Comparison of ENCODE assay signal across 20 mouse cellular contexts in the genomic region with DNA sequence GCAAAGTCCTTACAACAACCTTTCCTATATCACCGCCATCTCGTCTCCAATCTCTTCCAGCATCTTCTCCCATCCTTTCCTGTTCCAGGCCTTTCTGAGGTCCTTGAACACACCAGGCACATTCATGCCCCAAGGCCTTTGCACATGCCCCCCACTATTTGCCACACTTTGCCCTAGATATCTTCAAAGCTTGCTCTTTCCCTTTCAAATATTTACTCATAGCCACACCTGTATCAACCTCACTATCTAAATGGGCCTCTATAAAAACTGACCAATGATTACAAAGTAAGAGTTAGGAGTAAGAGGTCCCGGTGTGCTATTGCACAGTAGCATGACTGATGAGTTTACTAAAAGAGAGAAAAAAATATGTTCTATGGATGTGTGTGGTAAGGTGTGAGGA.
"Had no signal": no experiment of that assay in that cellular context is flagged by ENCODE, and none has a peak within 500 bp of the region (broad histone marks: within the 10 kb centered on the region; RNA-seq: fewer than 3 reads in every experiment).

No protein-coding gene starts in this region.

- H3K4me2 ChIP-seq: hindbrain, embryonic 15.5 days; limb, embryonic 13.5 days; lung, embryonic 14.5 days; midbrain, embryonic 12.5 days; midbrain, embryonic 15.5 days; neural tube, embryonic 12.5 days; neural tube, embryonic 15.5 days had no signal

- H3K27ac ChIP-seq: hindbrain, embryonic 15.5 days; kidney, postnatal 0 days; limb, embryonic 10.5 days; limb, embryonic 13.5 days; liver, embryonic 14.5 days; macrophage; midbrain, embryonic 12.5 days; midbrain, embryonic 15.5 days; neural tube, embryonic 12.5 days; neural tube, embryonic 15.5 days had no signal

- H3K9ac ChIP-seq: hindbrain, embryonic 15.5 days; limb, embryonic 13.5 days; liver, embryonic 14.5 days; liver, postnatal 0 days; lung, embryonic 14.5 days; midbrain, embryonic 12.5 days; midbrain, embryonic 15.5 days; neural tube, embryonic 12.5 days; neural tube, embryonic 15.5 days had no signal

- H3K27me3 ChIP-seq: hindbrain, embryonic 15.5 days; limb, embryonic 13.5 days; midbrain, embryonic 12.5 days; midbrain, embryonic 15.5 days; neural tube, embryonic 12.5 days; neural tube, embryonic 15.5 days had no signal

- H3K4me1 ChIP-seq: hindbrain, embryonic 15.5 days; limb, embryonic 10.5 days; limb, embryonic 13.5 days; midbrain, embryonic 12.5 days; midbrain, embryonic 15.5 days; neural tube, embryonic 12.5 days; neural tube, embryonic 15.5 days had no signal

- H3K36me3 ChIP-seq: hindbrain, embryonic 15.5 days; limb, embryonic 10.5 days; limb, embryonic 13.5 days; midbrain, embryonic 12.5 days; midbrain, embryonic 15.5 days; neural tube, embryonic 12.5 days; neural tube, embryonic 15.5 days had no signal

- ATAC-seq: liver, postnatal 0 days; lung, postnatal 0 days; midbrain, embryonic 15.5 days had no signal

- H3K4me3 ChIP-seq: hindbrain, embryonic 15.5 days; limb, embryonic 10.5 days; limb, embryonic 13.5 days; midbrain, embryonic 12.5 days; midbrain, embryonic 15.5 days; neural tube, embryonic 12.5 days; neural tube, embryonic 15.5 days had no signal

- DNase-seq: liver; liver, postnatal 0 days; lung, embryonic 14.5 days; right cerebral cortex, adult 18-20 months; right cerebral cortex, postnatal 14 days; right cerebral cortex, postnatal 4 days; spleen, adult 18-20 months; thymus, adult 18-20 months; thymus, postnatal 4 days had no signal

- H3K9me3 ChIP-seq: hindbrain, embryonic 15.5 days; limb, embryonic 10.5 days; limb, embryonic 13.5 days; midbrain, embryonic 12.5 days; midbrain, embryonic 15.5 days; neural tube, embryonic 12.5 days; neural tube, embryonic 15.5 days had no signal
